In genomic region chr16:89991701-89992152, GRCm38 (mm10) we compare ENCODE assay signal across 9 mouse cellular contexts.
DNase-seq lines count a peak whose midpoint lies in the region; ATAC-seq lines count a peak whose summit lies in the region.
"Had no signal": no experiment of that assay in that cellular context is flagged by ENCODE, and none has a peak within 500 bp of the region (broad histone marks: within the 10 kb centered on the region; RNA-seq: fewer than 3 reads in every experiment).

No protein-coding gene starts in this region.

- H3K9me3 ChIP-seq in heart, embryonic 16.5 days (replicated peaks; ENCODE audit: control insufficient read depth, low read length) = no peaks in the 10 kb centered on the region; the same call in 1 of the 2 replicates
- H3K9me3 ChIP-seq in liver, embryonic 16.5 days (replicated peaks; ENCODE audit: control insufficient read depth, low read length) = no peaks in the 10 kb centered on the region
- H3K9me3 ChIP-seq in forebrain, embryonic 16.5 days (ENCODE audit: control insufficient read depth, low read length) = no peaks in the 10 kb centered on the region
- no peaks in the 10 kb centered on the region for H3K9me3 ChIP-seq in forebrain, embryonic 14.5 days (replicated peaks; ENCODE audit: control insufficient read depth, low read length)
- H3K9me3 ChIP-seq: neural tube, embryonic 12.5 days had no signal

- peak; percentile 72 for ATAC-seq in heart, embryonic 16.5 days (replicated peaks; ENCODE audit: extremely low read depth, insufficient read depth, low FRiP score)
- peak; percentile 69 for ATAC-seq in liver, embryonic 16.5 days (ENCODE audit: low read depth)
- ATAC-seq in forebrain, embryonic 16.5 days = no peak
- no peak for ATAC-seq in forebrain, embryonic 14.5 days

- no peaks in the 10 kb centered on the region for H3K27me3 ChIP-seq in heart, embryonic 16.5 days (ENCODE audit: control insufficient read depth, insufficient read depth, low read length)
- no peaks in the 10 kb centered on the region for H3K27me3 ChIP-seq in liver, embryonic 16.5 days (ENCODE audit: control insufficient read depth, insufficient read depth, low read depth, low read length)
- H3K27me3 ChIP-seq in forebrain, embryonic 16.5 days (replicated peaks; ENCODE audit: control insufficient read depth, insufficient read depth, low read length) = no peaks in the 10 kb centered on the region
- no peaks in the 10 kb centered on the region for H3K27me3 ChIP-seq in forebrain, embryonic 14.5 days (replicated peaks; ENCODE audit: control insufficient read depth, insufficient read depth, low read length)
- H3K27me3 ChIP-seq: neural tube, embryonic 12.5 days had no signal

- peak; percentile 41 to 47 for DNase-seq in cerebellum, postnatal 10 days
- no peak for DNase-seq in cerebellum, adult 11 months
- peak; percentile 62 for DNase-seq in embryo, embryonic 11 days
- DNase-seq in forebrain, embryonic 14.5 days (ENCODE audit: low spot score) = no peak
- DNase-seq in frontal cortex, postnatal 36 days (ENCODE audit: low spot score in 2 of 2) = no peak

- H3K4me3 ChIP-seq in heart, embryonic 16.5 days (ENCODE audit: low read length) = no peak overlapping the region
- no peak overlapping the region for H3K4me3 ChIP-seq in liver, embryonic 16.5 days (ENCODE audit: low read depth, low read length)
- no peak overlapping the region for H3K4me3 ChIP-seq in forebrain, embryonic 16.5 days (replicated peaks; ENCODE audit: low read length)
- no peak overlapping the region for H3K4me3 ChIP-seq in forebrain, embryonic 14.5 days (ENCODE audit: low read depth, low read length)
- H3K4me3 ChIP-seq: neural tube, embryonic 12.5 days had no signal

- WGBS in heart, embryonic 16.5 days = 44% methylated on average over 12 of the region's 12 CpGs
- 41% methylated on average over 12 of the region's 12 CpGs for WGBS in liver, embryonic 16.5 days (ENCODE audit: insufficient replicate concordance)
- 86% methylated on average over 12 of the region's 12 CpGs for WGBS in forebrain, embryonic 16.5 days
- WGBS in forebrain, embryonic 14.5 days = 85% methylated on average over 12 of the region's 12 CpGs

- H3K9ac ChIP-seq in heart, embryonic 16.5 days (ENCODE audit: low read length) = no peak overlapping the region
- no peak overlapping the region for H3K9ac ChIP-seq in liver, embryonic 16.5 days (ENCODE audit: low read depth, low read length)
- no peak overlapping the region for H3K9ac ChIP-seq in forebrain, embryonic 16.5 days (replicated peaks; ENCODE audit: low read depth, low read length)
- no peak overlapping the region for H3K9ac ChIP-seq in forebrain, embryonic 14.5 days (ENCODE audit: low read length)
- H3K9ac ChIP-seq: neural tube, embryonic 12.5 days had no signal

- H3K4me1 ChIP-seq in heart, embryonic 16.5 days (ENCODE audit: control insufficient read depth, insufficient read depth, low read length) = peaks cover 31% of the 10 kb centered on the region
- H3K4me1 ChIP-seq in liver, embryonic 16.5 days (ENCODE audit: control insufficient read depth, low read depth, low read length) = peaks cover 50% of the 10 kb centered on the region
- peaks cover 14% of the 10 kb centered on the region for H3K4me1 ChIP-seq in forebrain, embryonic 16.5 days (replicated peaks; ENCODE audit: control insufficient read depth, insufficient read depth, low read length)
- H3K4me1 ChIP-seq in forebrain, embryonic 14.5 days (ENCODE audit: control insufficient read depth, insufficient read depth, low read length) = no peaks in the 10 kb centered on the region
- H3K4me1 ChIP-seq: neural tube, embryonic 12.5 days had no signal

- no peaks in the 10 kb centered on the region for H3K36me3 ChIP-seq in heart, embryonic 16.5 days (ENCODE audit: control insufficient read depth, insufficient read depth)
- no peaks in the 10 kb centered on the region for H3K36me3 ChIP-seq in liver, embryonic 16.5 days (ENCODE audit: control insufficient read depth, insufficient read depth)
- no peaks in the 10 kb centered on the region for H3K36me3 ChIP-seq in forebrain, embryonic 16.5 days (ENCODE audit: control insufficient read depth, insufficient read depth)
- no peaks in the 10 kb centered on the region for H3K36me3 ChIP-seq in forebrain, embryonic 14.5 days (ENCODE audit: control insufficient read depth, insufficient read depth, low read length)

- H3K4me2 ChIP-seq in heart, embryonic 16.5 days (ENCODE audit: low read depth, low read length) = no peak overlapping the region
- H3K4me2 ChIP-seq in liver, embryonic 16.5 days (ENCODE audit: low read depth, low read length) = 0 out of 2 replicates have a peak overlapping the region, but pooled peaks have one; percentile 3
- no peak overlapping the region for H3K4me2 ChIP-seq in forebrain, embryonic 16.5 days (ENCODE audit: low read length)
- H3K4me2 ChIP-seq in forebrain, embryonic 14.5 days (ENCODE audit: low read length) = no peak overlapping the region
- H3K4me2 ChIP-seq: neural tube, embryonic 12.5 days had no signal

- peak overlapping the region; percentile 49 for H3K27ac ChIP-seq in heart, embryonic 16.5 days (ENCODE audit: low read length)
- H3K27ac ChIP-seq in liver, embryonic 16.5 days (ENCODE audit: low read length) = no peak overlapping the region
- H3K27ac ChIP-seq in forebrain, embryonic 16.5 days (ENCODE audit: low read length) = no peak overlapping the region
- H3K27ac ChIP-seq in forebrain, embryonic 14.5 days (ENCODE audit: low read depth, low read length) = no peak overlapping the region
- H3K27ac ChIP-seq: neural tube, embryonic 12.5 days had no signal

Comparison
In these comparisons a context has a peak if more than half of its experiments do, and no peak if none do; other contexts are left out.
1. DNase-seq: peak in cerebellum, postnatal 10 days (2 of 2) and embryo, embryonic 11 days (single experiment); none in cerebellum, adult 11 months (single experiment), forebrain, embryonic 14.5 days (single experiment) and frontal cortex, postnatal 36 days (0 of 2).
2. ATAC-seq: peak in heart, embryonic 16.5 days (single experiment) and liver, embryonic 16.5 days (single experiment); none in forebrain, embryonic 16.5 days (single experiment) and forebrain, embryonic 14.5 days (single experiment).